Mouse (Mus musculus) v-Abl transformed pro-B cells (cell line): ENCODE measurements at regions not wholly inside any gene's neighbourhood (a gene's known extent, or its start where the extent isn't known, plus 50 kb on each side); places are given as distances from the start of the nearest gene placed in this dataset.
"Not testable (repeated sequence)": the region's sequence is repeated elsewhere in the genome, so short reads cannot be mapped to it uniquely, and the experiment has no call there.

ENCODE experiments used
- in situ Hi-C, 2 experiments: fragments of 400-800 bp; cut with MboI; formaldehyde crosslinking; loops; one replicate each; pipeline ENCODE4 v1.15.1; 2025; ENCODE audit not compliant: unreplicated experiment in 2 of 2

DNA sequence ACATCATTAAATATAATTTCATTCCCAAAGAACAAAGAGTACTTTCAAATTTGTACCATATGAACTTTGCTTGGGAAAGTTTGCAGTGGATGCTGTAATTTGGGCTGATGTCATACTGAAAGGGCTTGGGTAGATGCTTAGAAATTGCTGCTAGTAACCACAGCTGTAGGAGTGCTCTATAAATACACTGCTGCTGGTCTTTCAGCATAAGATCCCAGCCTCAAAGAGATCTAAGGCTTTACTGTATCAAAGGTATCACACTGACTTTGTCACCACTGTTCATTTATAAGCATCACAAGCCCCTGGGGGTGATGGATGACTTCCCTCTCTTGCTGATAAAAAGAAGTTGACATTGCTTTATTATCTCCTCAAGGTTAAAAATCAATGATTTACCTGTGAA lies 497.2 kb downstream of the Pla2g4a start:
- in situ Hi-C loops = no loop called here

DNA sequence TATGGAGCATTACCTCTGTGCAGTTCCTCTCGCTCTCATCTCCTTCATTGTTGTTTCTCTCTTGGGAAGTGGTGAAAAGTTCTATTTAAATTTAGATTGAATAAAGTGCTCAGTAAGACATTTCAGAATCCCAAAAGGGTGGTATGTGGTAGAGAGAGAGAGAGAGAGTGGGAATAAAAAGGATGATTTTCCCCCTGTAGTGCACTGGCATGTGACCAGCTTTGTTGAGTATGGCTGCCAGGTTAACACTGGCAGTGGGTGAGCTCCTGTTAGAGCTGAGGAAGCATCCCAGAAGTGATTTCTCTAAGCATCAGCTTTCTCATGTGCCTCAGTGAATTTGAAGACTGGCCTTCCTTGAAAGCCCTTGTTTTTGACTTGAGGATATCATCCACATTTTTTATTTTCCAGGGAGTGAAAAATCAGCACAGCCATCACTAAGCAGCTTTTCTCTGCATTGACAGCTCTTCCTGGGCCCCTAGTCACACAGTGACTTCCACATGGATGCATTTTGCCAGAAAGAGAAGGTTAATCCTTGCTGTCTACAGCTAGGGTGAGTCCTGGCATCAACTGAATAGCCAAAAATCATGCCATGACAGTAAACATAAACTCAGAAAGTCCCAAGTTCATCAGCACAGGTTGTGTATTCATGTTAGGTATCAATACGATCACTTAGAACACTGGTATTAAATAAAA lies 511.1 kb downstream of the Pla2g4a start:
- in situ Hi-C loops = no loop called here

GRCm38 (mm10) chr1:149448516-149448915 lies 512.6 kb downstream of the Pla2g4a start:
- in situ Hi-C loops = no loop called here

- in situ Hi-C loops = no loop called here
These were observed 550.1 kb downstream of the Pla2g4a start for GRCm38 (mm10) chr1:149411009-149411408.

DNA sequence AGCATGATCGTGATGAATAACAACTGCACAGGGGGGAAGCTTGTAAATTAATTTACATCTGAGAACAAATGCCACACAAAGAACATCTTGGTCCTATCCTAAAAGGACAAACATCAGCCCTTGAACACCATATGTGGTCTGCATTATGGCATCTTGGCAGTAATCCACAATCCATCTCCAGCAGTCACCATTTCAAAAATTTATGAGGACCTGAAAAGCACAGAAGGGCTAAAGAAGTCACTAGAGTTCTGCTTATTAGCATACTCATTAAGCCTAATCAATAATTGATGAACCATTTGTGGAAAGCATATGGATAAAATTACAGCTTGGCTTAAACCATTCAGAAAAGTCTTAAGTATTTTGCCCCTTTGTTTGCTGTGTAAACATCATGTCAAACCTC lies 555.7 kb downstream of the Pla2g4a start:
- in situ Hi-C loops = no loop called here

- in situ Hi-C loops = no loop called here
These were observed 572.4 kb downstream of the Pla2g4a start for GRCm38 (mm10) chr1:149388706-149389105.

DNA sequence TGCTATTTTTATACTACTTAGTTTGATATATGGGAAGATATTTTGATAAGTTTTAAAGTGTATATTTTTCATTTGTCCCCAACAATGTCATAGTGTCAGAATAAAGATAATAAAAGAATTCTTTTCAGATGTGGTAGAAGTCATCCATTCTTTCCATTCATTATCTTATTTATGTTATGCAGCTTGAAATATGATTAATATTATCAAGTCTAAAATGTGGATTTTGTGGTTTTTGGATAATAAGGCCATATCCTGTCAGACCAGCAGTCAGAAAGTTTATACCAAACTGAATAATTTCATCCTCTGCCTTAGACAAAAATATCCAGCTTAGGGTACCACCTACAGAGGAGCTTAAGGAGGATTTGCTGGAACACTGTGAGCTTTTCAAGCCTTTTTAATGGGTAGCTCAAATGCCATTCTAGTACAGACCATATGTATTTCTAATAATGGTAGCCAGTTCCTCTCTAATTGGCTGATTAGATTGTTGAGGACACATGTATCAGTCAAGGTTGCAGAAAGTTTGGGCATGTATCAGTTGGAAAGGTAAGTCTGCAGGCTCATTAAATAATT lies 609.7 kb downstream of the Pla2g4a start:
- in situ Hi-C loops = no loop called here

DNA sequence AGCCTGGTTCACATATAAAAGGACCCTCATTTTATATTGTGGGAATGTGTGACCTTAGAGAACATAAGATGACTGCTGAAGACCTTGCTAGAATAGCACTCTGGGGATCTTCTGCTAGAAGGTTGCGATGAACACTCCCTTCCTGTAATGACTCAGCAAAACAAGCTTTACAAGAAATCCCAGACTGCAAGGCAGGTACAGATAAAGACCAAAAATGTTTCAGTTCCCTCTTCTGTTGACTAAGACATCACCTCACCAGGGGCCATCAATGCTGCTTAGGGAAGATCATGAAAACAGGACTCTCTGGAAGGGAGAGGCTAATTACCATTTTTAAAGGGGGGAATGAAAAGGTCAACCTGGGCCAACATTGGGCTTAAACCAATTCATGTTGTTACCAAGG lies 613.7 kb downstream of the Pla2g4a start:
- in situ Hi-C loops = no loop called here

GRCm38 (mm10) chr1:149338158-149338557 lies 622.9 kb downstream of the Pla2g4a start:
- in situ Hi-C loops = no loop called here

GRCm38 (mm10) chr1:149332239-149332638 lies 628.9 kb downstream of the Pla2g4a start:
- in situ Hi-C loops = no loop called here

DNA sequence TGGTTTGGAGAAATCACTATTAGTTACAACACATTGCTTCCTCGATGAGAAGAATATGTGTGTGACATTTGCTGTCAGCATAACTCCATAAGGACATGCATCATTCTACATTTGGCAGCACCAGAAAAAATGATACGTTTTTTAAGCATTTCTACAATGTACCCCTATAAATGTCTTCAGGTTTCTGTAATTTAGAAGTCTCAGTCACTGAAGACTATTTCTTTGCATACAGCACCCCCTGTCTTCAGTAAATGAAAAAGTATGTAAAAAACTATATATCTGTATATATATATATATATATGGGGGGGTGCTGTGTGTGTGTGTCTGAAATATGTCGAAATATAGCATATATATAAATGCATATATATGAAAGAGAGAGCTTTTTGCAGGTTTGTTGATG lies 633.9 kb downstream of the Pla2g4a start:
- in situ Hi-C loops = no loop called here

GRCm38 (mm10) chr1:149323095-149323494 lies 638.0 kb downstream of the Pla2g4a start:
- in situ Hi-C loops = no loop called here

GRCm38 (mm10) chr1:149289725-149290124 lies 671.4 kb downstream of the Pla2g4a start:
- in situ Hi-C loops = no loop called here

DNA sequence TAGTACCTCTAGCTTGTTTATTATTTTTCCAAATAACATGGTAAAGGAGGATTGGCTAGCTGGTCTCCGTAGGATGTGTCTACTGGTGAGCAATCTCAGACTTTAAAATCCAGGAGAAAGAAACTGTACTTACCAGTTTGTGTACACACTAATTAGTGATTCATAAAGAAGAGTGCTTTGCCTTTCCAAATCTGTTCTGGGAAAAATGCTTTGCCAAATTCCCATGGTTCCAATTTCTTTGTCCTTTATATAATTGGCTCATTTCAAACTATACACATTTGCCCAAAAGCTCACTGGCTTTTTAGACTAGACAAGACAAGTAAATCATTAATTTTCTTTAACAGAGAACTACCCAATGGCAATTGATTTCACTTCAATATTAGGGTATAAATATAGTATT lies 686.2 kb downstream of the Pla2g4a start:
- in situ Hi-C loops = loop anchor here (25.0 kb wide), 1 partner anchor 588 kb away; no protein-coding TSS in a partner anchor

DNA sequence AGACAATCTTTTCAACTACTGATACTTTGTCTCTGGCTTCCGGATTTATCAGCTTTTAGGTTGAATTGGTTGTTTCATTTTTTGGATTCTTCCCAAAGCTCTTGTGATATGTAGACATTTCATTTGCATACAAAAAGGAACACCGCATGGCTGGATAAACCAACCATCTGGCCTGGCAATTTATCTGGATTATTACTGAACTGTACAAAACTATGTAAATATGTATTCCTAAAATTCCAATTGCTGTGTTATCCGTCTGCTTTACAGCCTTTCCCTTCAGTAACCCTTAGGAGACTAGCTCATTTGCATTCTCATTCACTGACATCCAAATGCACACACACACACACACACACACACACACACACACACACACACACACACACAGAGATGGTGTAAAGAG lies 704.2 kb downstream of the Pla2g4a start:
- in situ Hi-C loops = loop anchor here (25.0 kb wide), 1 partner anchor 570 kb away; no protein-coding TSS in a partner anchor

GRCm38 (mm10) chr1:149254141-149254540 lies 706.9 kb downstream of the Pla2g4a start:
- in situ Hi-C loops = loop anchor here (25.0 kb wide), 1 partner anchor 567 kb away; no protein-coding TSS in a partner anchor

- in situ Hi-C loops = no loop called here
These were observed 722.6 kb downstream of the Pla2g4a start for GRCm38 (mm10) chr1:149238329-149239015.

GRCm38 (mm10) chr1:149227170-149227569 lies 733.9 kb downstream of the Pla2g4a start:
- in situ Hi-C loops = not testable (repeated sequence)

GRCm38 (mm10) chr1:149226400-149226799 lies 734.7 kb downstream of the Pla2g4a start:
- in situ Hi-C loops = no loop called here

DNA sequence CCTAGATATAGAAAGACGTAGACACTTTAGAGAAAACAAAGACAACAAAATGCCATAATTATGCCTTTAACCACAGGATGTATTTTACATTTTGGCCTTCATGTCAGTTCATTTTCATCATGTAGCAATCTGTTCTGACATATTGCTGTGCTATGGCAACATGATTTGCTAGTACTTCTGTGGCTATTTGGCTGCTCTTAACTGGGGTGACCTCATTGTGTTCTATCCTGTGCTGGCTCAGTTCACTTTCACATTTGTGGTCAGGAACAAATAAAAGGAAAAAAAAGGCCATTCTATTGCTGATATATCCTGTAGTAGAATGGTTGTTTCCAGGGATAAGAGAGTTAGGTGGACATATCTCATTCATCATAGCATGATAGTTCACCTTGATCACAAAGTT lies 758.5 kb downstream of the Pla2g4a start:
- in situ Hi-C loops = no loop called here

DNA sequence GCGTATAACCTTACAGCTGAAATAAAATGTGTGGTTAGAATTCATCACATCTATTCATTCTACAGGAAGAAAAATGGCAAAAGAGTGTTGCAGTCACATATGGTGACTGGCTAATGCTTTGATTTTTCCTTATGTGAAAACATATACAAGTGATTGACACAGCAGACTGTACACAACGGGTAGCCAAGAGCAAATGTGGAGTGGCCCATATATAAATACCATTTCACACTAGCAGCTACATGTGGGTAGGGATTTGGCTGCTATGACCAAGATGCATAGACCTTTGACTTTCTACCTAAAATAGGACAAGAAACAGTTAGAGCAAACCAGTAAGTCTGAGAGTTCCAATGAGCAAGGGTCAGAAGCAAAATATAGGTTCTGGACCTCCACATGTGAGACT lies 761.8 kb downstream of the Pla2g4a start:
- in situ Hi-C loops = no loop called here

DNA sequence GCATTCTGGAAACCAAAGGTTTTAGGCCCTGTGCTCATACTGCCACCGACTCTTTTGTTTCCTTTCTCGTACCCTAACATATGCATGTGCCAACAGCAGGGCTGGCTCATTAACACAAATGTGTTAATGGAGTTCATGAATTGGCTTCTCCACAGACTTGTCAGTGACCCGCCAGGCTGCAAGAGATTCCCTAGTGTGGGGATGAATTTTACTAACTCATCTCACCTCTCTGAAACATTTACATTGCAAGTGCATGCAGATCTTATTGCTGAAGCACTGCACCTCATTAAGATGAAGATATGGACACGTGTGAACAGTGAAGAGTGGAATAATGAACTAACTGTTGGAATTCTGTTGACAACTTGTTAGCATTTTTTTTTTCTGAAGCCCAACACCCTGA lies 762.2 kb downstream of the Pla2g4a start:
- in situ Hi-C loops = no loop called here
